Mouse (Mus musculus): Measurements from ENCODE around the gene Snupn. TPM values are rescaled to one million over a fixed set of nuclear protein-coding genes. Genes with fewer than 3 reads are reported as not detected.
"Not testable (repeated sequence)": the region's sequence is repeated elsewhere in the genome, so short reads cannot be mapped to it uniquely, and the experiment has no call there.

Snupn gene
- polyA plus RNA-seq, 1 experiment from 2014 or later = 29.5 TPM

GRCm38 (mm10) chr9:56937223-56938160, 13.2 kb upstream of the Snupn start, which contains the start of gene Imp3:
Gene Imp3 (plus strand): TSS chr9:56937475.
- Histone ChIP-seq H3K9me3 (no peaks in the 10 kb centered on the region), H3K36me3 (no peaks in the 10 kb centered on the region), H3K4me2 (replicated peaks) (peak within 1 kb of the TSS; percentile 72), H3K27ac (replicated peaks) (peak within 1 kb of the TSS; percentile 93), H3K9ac (replicated peaks) (peak within 1 kb of the TSS; percentile 74), H3K4me1 (peaks cover 25% of the 10 kb centered on the region), H3K27me3 (no peaks in the 10 kb centered on the region), H3K4me3 (peak within 1 kb of the TSS; percentile 84)
- WGBS = under 1% methylated on average over 73 of the region's 73 CpGs
- peak; percentile 97 for ATAC-seq (replicated peaks)

GRCm38 (mm10) chr9:56938374-56938773, 12.3 kb upstream of the Snupn start:
- Histone ChIP-seq H3K27me3 (no peaks in the 10 kb centered on the region), H3K4me1 (peaks cover 25% of the 10 kb centered on the region), H3K27ac (replicated peaks) (no peak overlapping the region), H3K9me3 (no peaks in the 10 kb centered on the region), H3K9ac (replicated peaks) (peak overlapping the region; percentile 74), H3K36me3 (no peaks in the 10 kb centered on the region), H3K4me3 (peak overlapping the region; percentile 84), H3K4me2 (replicated peaks) (peak overlapping the region; percentile 72)
- no peak for ATAC-seq (replicated peaks)
- WGBS = 5% methylated on average over 7 of the region's 7 CpGs

- H3K9me3 ChIP-seq; H3K9ac ChIP-seq (replicated peaks); ATAC-seq (replicated peaks); H3K27ac ChIP-seq (replicated peaks); H3K36me3 ChIP-seq; H3K27me3 ChIP-seq; H3K4me2 ChIP-seq (replicated peaks); H3K4me3 ChIP-seq: not testable (repeated sequence)
- H3K4me1 ChIP-seq = peaks cover 13% of the 10 kb centered on the region
- WGBS = 24% methylated on average over 3 of the region's 3 CpGs
Observed at GRCm38 (mm10) chr9:56947481-56947880, 3.2 kb upstream of the Snupn start.

GRCm38 (mm10) chr9:56948699-56949098, 2.0 kb upstream of the Snupn start:
- peaks cover 13% of the 10 kb centered on the region for H3K4me1 ChIP-seq
- not testable (repeated sequence) for H3K27ac ChIP-seq (replicated peaks); H3K9me3 ChIP-seq; H3K4me2 ChIP-seq (replicated peaks); H3K4me3 ChIP-seq; H3K27me3 ChIP-seq; ATAC-seq (replicated peaks); H3K36me3 ChIP-seq; H3K9ac ChIP-seq (replicated peaks)
- WGBS = 88% methylated on average over 5 of the region's 5 CpGs

- Histone ChIP-seq H3K27ac (replicated peaks) (no peak overlapping the region), H3K4me2 (replicated peaks) (peak overlapping the region; percentile 52), H3K27me3 (no peaks in the 10 kb centered on the region), H3K9me3 (no peaks in the 10 kb centered on the region), H3K4me3 (peak overlapping the region; percentile 73), H3K4me1 (peaks cover 13% of the 10 kb centered on the region), H3K9ac (replicated peaks) (peak overlapping the region; percentile 35; the same call in 1 of the 2 replicates), H3K36me3 (no peaks in the 10 kb centered on the region)
- WGBS = 32% methylated on average over 13 of the region's 13 CpGs
- no peak for ATAC-seq (replicated peaks)
Observed at GRCm38 (mm10) chr9:56949767-56950166, 911 bp upstream of the Snupn start.

GRCm38 (mm10) chr9:56953562-56953961, 2.9 kb downstream of the Snupn start:
- Histone ChIP-seq H3K4me1 (peaks cover 13% of the 10 kb centered on the region), H3K4me3 (no peak overlapping the region), H3K9ac (replicated peaks) (no peak overlapping the region), H3K9me3 (no peaks in the 10 kb centered on the region), H3K27me3 (no peaks in the 10 kb centered on the region), H3K36me3 (peaks cover 5% of the 10 kb centered on the region; the same call in 1 of the 2 replicates), H3K4me2 (replicated peaks) (no peak overlapping the region), H3K27ac (replicated peaks) (no peak overlapping the region)
- 95% methylated on average over 1 of the region's 1 CpGs for WGBS
- no peak for ATAC-seq (replicated peaks)

- Histone ChIP-seq H3K27me3 (no peaks in the 10 kb centered on the region), H3K36me3 (peaks cover 19% of the 10 kb centered on the region), H3K4me2 (replicated peaks) (no peak overlapping the region), H3K4me3 (no peak overlapping the region), H3K27ac (replicated peaks) (no peak overlapping the region), H3K9ac (replicated peaks) (no peak overlapping the region), H3K9me3 (no peaks in the 10 kb centered on the region), H3K4me1 (no peaks in the 10 kb centered on the region)
- 89% methylated on average over 7 of the region's 7 CpGs for WGBS
- no peak for ATAC-seq (replicated peaks)
Observed at GRCm38 (mm10) chr9:56956966-56957675, 6.4 kb downstream of the Snupn start.

GRCm38 (mm10) chr9:56958689-56959088, 8.0 kb downstream of the Snupn start:
- H3K4me1 ChIP-seq = no peaks in the 10 kb centered on the region
- 89% methylated on average over 2 of the region's 2 CpGs for WGBS
- no peak overlapping the region for H3K9ac ChIP-seq (replicated peaks)
- H3K27ac ChIP-seq (replicated peaks) = no peak overlapping the region
- peaks cover 32% of the 10 kb centered on the region for H3K36me3 ChIP-seq
- H3K27me3 ChIP-seq = no peaks in the 10 kb centered on the region
- H3K4me3 ChIP-seq = no peak overlapping the region
- no peaks in the 10 kb centered on the region for H3K9me3 ChIP-seq
- no peak overlapping the region for H3K4me2 ChIP-seq (replicated peaks)
- ATAC-seq (replicated peaks) = no peak

- H3K9ac ChIP-seq (replicated peaks) = no peak overlapping the region
- H3K4me2 ChIP-seq (replicated peaks) = no peak overlapping the region
- H3K27me3 ChIP-seq = no peaks in the 10 kb centered on the region
- no peaks in the 10 kb centered on the region for H3K4me1 ChIP-seq
- H3K36me3 ChIP-seq = peaks cover 42% of the 10 kb centered on the region
- no peak for ATAC-seq (replicated peaks)
- H3K4me3 ChIP-seq = no peak overlapping the region
- no peak overlapping the region for H3K27ac ChIP-seq (replicated peaks)
- WGBS = 96% methylated on average over 3 of the region's 3 CpGs
- no peaks in the 10 kb centered on the region for H3K9me3 ChIP-seq
Observed at GRCm38 (mm10) chr9:56961591-56961990, 10.9 kb downstream of the Snupn start.

- Histone ChIP-seq H3K4me1 (no peaks in the 10 kb centered on the region), H3K27me3 (no peaks in the 10 kb centered on the region), H3K27ac (replicated peaks) (no peak overlapping the region), H3K9ac (replicated peaks) (no peak overlapping the region), H3K4me3 (no peak overlapping the region), H3K4me2 (replicated peaks) (no peak overlapping the region), H3K9me3 (no peaks in the 10 kb centered on the region), H3K36me3 (peaks cover 8% of the 10 kb centered on the region; the same call in 1 of the 2 replicates)
- ATAC-seq (replicated peaks) = no peak
- WGBS = 93% methylated on average over 2 of the region's 2 CpGs
Observed at GRCm38 (mm10) chr9:56970158-56970557, 19.5 kb downstream of the Snupn start.

- H3K4me3 ChIP-seq = no peak overlapping the region
- no peaks in the 10 kb centered on the region for H3K4me1 ChIP-seq
- H3K4me2 ChIP-seq (replicated peaks) = no peak overlapping the region
- H3K27ac ChIP-seq (replicated peaks) = no peak overlapping the region
- peaks cover 5% of the 10 kb centered on the region for H3K36me3 ChIP-seq
- ATAC-seq (replicated peaks) = no peak
- no peaks in the 10 kb centered on the region for H3K27me3 ChIP-seq
- 96% methylated on average over 8 of the region's 8 CpGs for WGBS
- no peaks in the 10 kb centered on the region for H3K9me3 ChIP-seq
- no peak overlapping the region for H3K9ac ChIP-seq (replicated peaks)
Observed at GRCm38 (mm10) chr9:56973960-56974524, 23.4 kb downstream of the Snupn start.

GRCm38 (mm10) chr9:56975199-56975598, 24.5 kb downstream of the Snupn start:
- H3K36me3 ChIP-seq = peaks cover 9% of the 10 kb centered on the region
- H3K4me2 ChIP-seq (replicated peaks) = no peak overlapping the region
- ATAC-seq (replicated peaks) = no peak
- H3K4me3 ChIP-seq = no peak overlapping the region
- H3K4me1 ChIP-seq = no peaks in the 10 kb centered on the region
- 86% methylated on average over 3 of the region's 3 CpGs for WGBS
- H3K27ac ChIP-seq (replicated peaks) = no peak overlapping the region
- no peaks in the 10 kb centered on the region for H3K9me3 ChIP-seq
- H3K27me3 ChIP-seq = no peaks in the 10 kb centered on the region
- H3K9ac ChIP-seq (replicated peaks) = no peak overlapping the region
